Mouse (Mus musculus) lung, embryonic 14.5 days (tissue): Measurements from ENCODE around the gene P2ry13. TPM values are rescaled to one million over a fixed set of nuclear protein-coding genes. Genes with fewer than 3 reads are reported as not detected.

Experiments
- ATAC-seq: fragments of 200-750 bp; cut with Nextera tagmentation; 2 replicates; pipeline ENCODE4 v1.8.0; 2017; ENCODE audit warnings: mild to moderate bottlenecking, moderate TSS enrichment, moderate library complexity; ENCODE audit not compliant: insufficient read depth
- DNase-seq: peaks from one replicate; pipeline ENCODE4 v3.0.0-alpha.2; 2015
- H3K27ac ChIP-seq: fragments of 300-500 bp; sonication (generic); 2 replicates; pipeline ENCODE4 v1.5.1; 2014; ENCODE audit warnings: low read depth, mild to moderate bottlenecking, moderate library complexity
- H3K27me3 ChIP-seq: fragments of 300-500 bp; sonication (generic); 2 replicates; pipeline ENCODE4 v1.6.1; 2014; ENCODE audit warnings: low read length, control low read depth; ENCODE audit not compliant: insufficient read depth
- H3K36me3 ChIP-seq: fragments of 300-500 bp; sonication (generic); 2 replicates; pipeline ENCODE4 v1.6.1; 2014; ENCODE audit warnings: control low read depth; ENCODE audit not compliant: insufficient read depth
- H3K4me1 ChIP-seq: fragments of 300-500 bp; sonication (generic); 2 replicates; pipeline ENCODE4 v1.6.1; 2014; ENCODE audit warnings: antibody characterized with exemption, control low read depth; ENCODE audit not compliant: insufficient read depth
- H3K4me2 ChIP-seq: fragments of 300-500 bp; sonication (generic); 2 replicates; pipeline ENCODE4 v1.6.1; 2014; ENCODE audit warnings: mild to moderate bottlenecking
- H3K4me3 ChIP-seq: fragments of 300-500 bp; sonication (generic); 2 replicates; pipeline ENCODE4 v1.5.1; 2014; ENCODE audit warnings: low read depth, low read length
- H3K9ac ChIP-seq: fragments of 300-500 bp; sonication (generic); 2 replicates; pipeline ENCODE4 v1.6.1; 2014
- H3K9me3 ChIP-seq: fragments of 300-500 bp; sonication (generic); 2 replicates; pipeline ENCODE4 v1.6.1; 2016; ENCODE audit warnings: low read depth, low read length, control low read depth
- CTCF ChIP-seq: IDR thresholded peaks from 2 replicates; pipeline ENCODE4 v1.5.1; 2016; ENCODE audit warnings: antibody characterized with exemption, low read depth
- WGBS: fragments of 180-500 bp; shearing (Covaris S2); extraction: QIAGEN DNeasy Blood & Tissue Kit; methylation state at CpG from one replicate; pipeline ENCODE4 v1.1.7; 2014; 5-methylcytosine and 5-hydroxymethylcytosine counted together
- polyA plus RNA-seq: library from polyadenylated mRNA; unstranded; fragments of >200 nt; fragmentation: Nextera tagmentation; extraction: Ambion mirVana; gene quantifications from 2 replicates; pipeline ENCODE4 v1.2.1, GENCODE M21; 2014

Gene P2ry13
- polyA plus RNA-seq, 1 experiment from 2014 or later = 1.3 TPM

DNA sequence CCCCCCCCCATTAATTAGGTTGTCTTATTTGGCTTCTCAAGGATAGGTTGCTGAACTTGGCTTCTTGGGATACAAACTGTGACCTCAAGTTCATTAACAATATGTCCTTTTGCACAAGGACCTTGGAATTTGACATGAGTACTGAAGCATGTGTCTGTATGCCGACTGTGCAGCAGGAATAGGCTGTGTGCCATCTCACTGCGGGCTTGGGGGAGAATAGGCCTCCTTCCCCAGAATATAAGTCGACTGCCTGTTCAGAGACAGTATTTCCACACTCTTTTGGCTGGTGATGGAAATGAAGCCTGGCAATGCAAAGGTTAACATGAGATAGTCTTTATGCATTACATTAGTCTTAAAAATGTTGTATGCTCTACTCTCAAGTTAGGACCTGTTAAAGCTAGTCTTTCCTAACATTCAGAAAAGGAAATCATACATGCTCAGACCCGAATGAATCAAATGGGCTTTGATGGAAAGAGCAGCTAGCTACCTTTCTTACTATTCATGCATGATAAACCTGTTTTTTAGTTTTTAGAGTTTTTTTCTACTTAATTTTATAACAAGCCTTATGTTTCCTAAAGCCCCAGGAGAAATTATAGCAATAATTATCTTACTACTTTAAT lies 13.2 kb downstream of the P2ry13 start:
- Histone ChIP-seq H3K4me2 (no peak overlapping the region), H3K9ac (no peak overlapping the region), H3K36me3 (no peaks in the 10 kb centered on the region), H3K9me3 (no peaks in the 10 kb centered on the region), H3K4me1 (no peaks in the 10 kb centered on the region), H3K27me3 (no peaks in the 10 kb centered on the region), H3K27ac (no peak overlapping the region), H3K4me3 (no peak overlapping the region)
- DNase-seq (no peak), ATAC-seq (no peak)
- 57% methylated on average over 4 of the region's 4 CpGs for WGBS
- no peak for TF ChIP-seq CTCF

DNA sequence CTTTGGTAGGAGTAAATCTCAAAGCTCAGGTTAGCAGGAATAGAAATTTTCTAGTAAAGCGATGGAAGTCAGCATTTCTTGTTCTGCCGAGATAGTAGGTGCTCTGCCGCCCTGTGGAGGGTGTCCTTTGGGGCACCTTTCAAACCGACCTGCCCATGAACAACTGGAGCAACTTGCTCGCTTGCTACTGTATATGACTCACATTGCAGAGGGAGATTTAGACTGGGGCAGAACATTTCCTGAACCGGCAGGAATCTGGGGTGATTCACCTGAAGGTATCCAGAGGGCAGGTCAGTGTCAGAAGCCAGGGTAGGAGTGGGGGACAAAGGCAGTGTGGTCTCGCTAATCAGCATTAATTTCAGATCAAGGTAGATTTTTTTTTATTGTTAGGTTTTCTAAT lies 15.7 kb downstream of the P2ry13 start, which contains the start of gene Gpr87:
TSS of gene Gpr87 (minus strand) at position 167 of the 400 bp plus-strand sequence.
- H3K27me3 ChIP-seq = no peaks in the 10 kb centered on the region
- no peak for DNase-seq
- H3K4me2 ChIP-seq = no peak within 1 kb of the TSS

DNA sequence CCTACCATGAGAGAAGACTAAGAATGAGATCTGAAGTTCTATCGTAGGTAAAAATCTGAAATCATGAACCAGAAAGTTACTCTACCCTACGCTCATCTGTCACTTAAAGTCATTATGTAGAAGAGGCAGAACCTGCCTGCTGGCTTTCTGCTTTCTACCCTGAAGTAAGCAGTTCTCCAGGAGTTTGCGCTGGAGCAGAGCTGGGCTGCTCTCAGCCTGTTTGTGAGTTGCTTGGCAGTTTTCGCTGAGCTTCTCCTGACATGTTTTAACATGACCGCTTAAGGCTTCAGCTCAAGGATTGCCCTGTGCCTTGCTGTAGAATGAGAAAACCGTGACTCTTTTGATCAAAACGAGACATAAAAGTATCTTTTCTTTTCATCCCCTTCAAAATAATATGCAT lies 16.6 kb downstream of the P2ry13 start:
- Histone ChIP-seq H3K9ac (no peak overlapping the region), H3K36me3 (no peaks in the 10 kb centered on the region), H3K9me3 (no peaks in the 10 kb centered on the region), H3K4me3 (no peak overlapping the region), H3K4me2 (no peak overlapping the region), H3K4me1 (no peaks in the 10 kb centered on the region), H3K27ac (no peak overlapping the region), H3K27me3 (no peaks in the 10 kb centered on the region)
- ATAC-seq (no peak), DNase-seq (no peak)
- WGBS = 90% methylated on average over 7 of the region's 7 CpGs
- no peak for TF ChIP-seq CTCF

More for the DNA sequence above, 15.7 kb downstream of the P2ry13 start, which contains the start of gene Gpr87:
- H3K4me1 ChIP-seq = no peaks in the 10 kb centered on the region
- no peak for TF ChIP-seq CTCF
- no peaks in the 10 kb centered on the region for H3K9me3 ChIP-seq
- H3K4me3 ChIP-seq = no peak within 1 kb of the TSS
- no peak for ATAC-seq
- H3K9ac ChIP-seq = no peak within 1 kb of the TSS
- H3K36me3 ChIP-seq = no peaks in the 10 kb centered on the region
- no peak within 1 kb of the TSS for H3K27ac ChIP-seq
- WGBS = 81% methylated on average over 7 of the region's 7 CpGs

DNA sequence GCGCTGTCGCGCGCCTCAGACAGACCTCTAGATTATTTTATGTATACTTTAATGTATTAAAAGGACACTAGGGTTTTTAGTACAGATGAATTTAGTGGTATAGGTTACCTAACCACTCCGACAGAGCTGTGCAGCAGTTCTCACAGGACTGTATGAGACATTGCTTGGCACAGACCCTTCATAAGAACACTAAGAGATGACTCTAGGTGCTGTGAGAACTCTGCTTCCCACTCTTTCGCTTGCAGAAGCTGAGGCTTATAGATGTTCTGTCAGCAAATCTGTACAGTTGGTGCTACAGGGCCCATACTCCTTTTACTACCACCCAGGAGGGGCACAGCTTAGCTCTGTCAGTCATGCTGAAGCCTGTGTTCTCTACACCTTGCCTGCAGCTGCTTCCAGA lies 19.0 kb downstream of the P2ry13 start:
- Histone ChIP-seq H3K4me2 (no peak overlapping the region), H3K27ac (no peak overlapping the region), H3K36me3 (no peaks in the 10 kb centered on the region), H3K9me3 (no peaks in the 10 kb centered on the region), H3K9ac (no peak overlapping the region), H3K4me1 (no peaks in the 10 kb centered on the region), H3K27me3 (no peaks in the 10 kb centered on the region), H3K4me3 (no peak overlapping the region)
- ATAC-seq = no peak
- WGBS = 94% methylated on average over 6 of the region's 6 CpGs
- no peak for TF ChIP-seq CTCF
- DNase-seq = no peak

DNA sequence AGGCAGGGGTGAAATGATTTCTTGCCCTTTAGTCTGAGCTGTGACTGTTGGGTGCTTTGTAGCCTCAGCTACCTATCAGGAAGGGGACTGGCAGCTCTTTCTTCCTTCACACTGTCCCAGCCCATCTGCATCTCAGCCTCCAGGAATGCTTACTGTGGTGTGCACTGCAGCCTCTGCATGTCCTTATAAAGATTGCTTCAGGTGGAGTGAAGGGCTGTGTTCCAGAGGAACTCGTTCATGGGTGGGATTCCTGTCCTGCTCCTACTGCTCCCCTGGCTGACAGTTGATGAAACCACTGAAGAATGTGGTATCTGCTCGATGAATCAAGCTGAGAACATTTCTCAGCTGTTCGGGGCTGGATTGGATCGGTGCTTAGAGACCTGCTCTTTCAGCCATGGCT lies 23.3 kb downstream of the P2ry13 start:
- no peaks in the 10 kb centered on the region for H3K36me3 ChIP-seq

DNA sequence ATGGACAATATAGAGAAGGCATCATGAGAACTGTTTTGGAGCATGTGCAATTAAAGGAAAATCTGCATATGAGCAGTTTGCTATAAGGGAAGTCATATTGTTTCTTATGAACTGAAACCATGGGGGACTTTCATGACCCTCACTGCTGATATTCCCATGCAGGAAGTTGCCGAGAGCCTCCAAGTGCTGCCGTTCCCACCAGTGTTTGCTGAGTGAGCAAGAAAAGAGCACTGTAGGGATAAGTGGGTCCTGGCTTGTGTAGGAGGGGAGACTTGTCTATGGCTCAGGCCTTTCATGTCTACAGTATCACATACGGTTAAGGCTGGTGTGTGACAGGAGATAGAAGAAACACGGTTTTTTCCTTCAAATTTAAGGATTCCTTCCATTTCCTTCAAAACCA lies 25.0 kb downstream of the P2ry13 start:
- WGBS = 51% methylated on average over 4 of the region's 4 CpGs
- no peak overlapping the region for H3K9ac ChIP-seq
- no peaks in the 10 kb centered on the region for H3K9me3 ChIP-seq
- H3K27me3 ChIP-seq = no peaks in the 10 kb centered on the region
- H3K4me3 ChIP-seq = no peak overlapping the region
- H3K4me2 ChIP-seq = no peak overlapping the region
- ATAC-seq (no peak), DNase-seq (no peak)
- TF ChIP-seq CTCF = no peak
- no peak overlapping the region for H3K27ac ChIP-seq
- H3K36me3 ChIP-seq = no peaks in the 10 kb centered on the region
- no peaks in the 10 kb centered on the region for H3K4me1 ChIP-seq

More for the DNA sequence above, 23.3 kb downstream of the P2ry13 start:
- H3K4me1 ChIP-seq = no peaks in the 10 kb centered on the region
- no peak overlapping the region for H3K4me2 ChIP-seq
- WGBS = 69% methylated on average over 4 of the region's 4 CpGs
- no peaks in the 10 kb centered on the region for H3K9me3 ChIP-seq
- ATAC-seq (no peak), DNase-seq (no peak)
- H3K27me3 ChIP-seq = no peaks in the 10 kb centered on the region
- no peak overlapping the region for H3K9ac ChIP-seq
- no peak overlapping the region for H3K27ac ChIP-seq
- no peak overlapping the region for H3K4me3 ChIP-seq
- no peak for TF ChIP-seq CTCF

DNA sequence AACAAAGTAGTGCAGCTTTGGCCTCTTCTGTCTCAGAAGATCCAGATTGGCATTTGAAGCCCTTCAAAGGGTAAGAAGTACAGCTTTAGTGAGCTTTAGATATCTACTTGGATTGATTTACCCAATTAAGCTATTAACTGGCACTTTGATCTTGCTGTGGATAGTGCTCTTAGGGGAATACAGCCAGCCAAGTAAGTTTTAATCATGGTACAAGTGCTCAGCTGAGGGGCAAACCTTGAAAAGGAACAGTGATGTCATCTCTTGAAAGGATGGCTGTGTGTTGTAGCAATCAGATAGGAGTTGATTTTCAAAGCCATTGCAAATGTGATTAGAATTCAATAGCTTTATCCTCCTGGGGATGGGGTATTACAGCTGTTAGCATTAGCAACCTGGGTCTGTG lies 28.6 kb downstream of the P2ry13 start:
- H3K9ac ChIP-seq = no peak overlapping the region
- H3K4me3 ChIP-seq = no peak overlapping the region
- H3K27ac ChIP-seq = no peak overlapping the region
- TF ChIP-seq CTCF = no peak
- H3K4me2 ChIP-seq = no peak overlapping the region
- no peak for DNase-seq
- no peaks in the 10 kb centered on the region for H3K36me3 ChIP-seq
- H3K4me1 ChIP-seq = no peaks in the 10 kb centered on the region
- no peaks in the 10 kb centered on the region for H3K27me3 ChIP-seq
- no peaks in the 10 kb centered on the region for H3K9me3 ChIP-seq
- no peak for ATAC-seq

DNA sequence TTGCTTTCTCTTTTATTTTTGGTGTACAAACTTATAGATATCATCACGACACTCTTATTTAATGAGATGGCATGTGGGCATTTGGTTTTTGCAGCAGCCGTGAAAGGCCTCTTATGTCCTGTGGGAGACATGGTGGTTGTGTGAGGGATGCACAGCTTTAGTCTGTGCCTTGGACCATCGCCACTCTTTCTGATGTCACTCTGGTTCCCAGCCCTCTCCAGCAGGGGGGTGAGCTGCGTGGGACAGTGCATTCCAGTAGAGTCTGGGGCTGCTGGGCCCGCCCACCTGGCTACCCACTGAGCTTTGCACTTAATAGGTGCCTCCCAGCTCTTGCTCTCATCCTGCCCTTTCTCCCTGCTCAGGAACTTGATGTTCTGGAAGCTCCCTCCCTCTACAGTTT lies 29.5 kb downstream of the P2ry13 start:
- 66% methylated on average over 5 of the region's 5 CpGs for WGBS
- no peak overlapping the region for H3K9ac ChIP-seq
- DNase-seq = no peak

More for the DNA sequence above, 29.5 kb downstream of the P2ry13 start:
- H3K4me3 ChIP-seq = no peak overlapping the region
- no peaks in the 10 kb centered on the region for H3K36me3 ChIP-seq
- H3K27me3 ChIP-seq = no peaks in the 10 kb centered on the region
- H3K4me2 ChIP-seq = no peak overlapping the region
- H3K27ac ChIP-seq = no peak overlapping the region
- peak; percentile 17; the same call in 1 of the 2 replicates for TF ChIP-seq CTCF
- no peaks in the 10 kb centered on the region for H3K9me3 ChIP-seq
- peak; percentile 28; the same call in 1 of the 2 replicates for ATAC-seq
- no peaks in the 10 kb centered on the region for H3K4me1 ChIP-seq
